Mouse (Mus musculus): ENCODE data around the gene Sis. TPM values are rescaled to one million over a fixed set of nuclear protein-coding genes. Genes with fewer than 3 reads are reported as not detected.

The Sis gene
- polyA plus RNA-seq, 1 experiment from 2014 or later, result not detected

DNA sequence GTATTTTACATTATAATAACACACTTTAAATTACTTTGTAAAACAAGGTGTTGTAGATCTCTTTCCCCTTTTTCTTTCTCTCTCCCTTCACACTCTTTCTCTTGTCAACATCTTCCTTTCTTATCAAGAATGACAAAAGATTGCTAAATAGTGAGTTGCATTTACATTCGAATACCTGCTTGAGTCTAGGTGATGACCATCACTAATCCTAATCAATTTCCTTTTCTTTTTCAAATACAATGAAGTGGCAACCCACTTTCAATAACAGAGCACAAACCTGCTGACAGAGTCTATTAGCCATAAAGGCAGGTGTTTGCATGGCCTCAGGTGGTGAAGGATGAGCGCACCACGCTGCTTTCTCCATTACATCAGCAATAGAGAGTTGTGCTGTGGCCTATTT, 108.9 kb downstream of the Sis start:
- H3K9ac ChIP-seq (ENCODE audit: low read depth, low read length), result no peak overlapping the region
- ATAC-seq (ENCODE audit: low FRiP score) (no peak), DNase-seq (ENCODE audit: low spot score) (no peak)
- no peaks in the 10 kb centered on the region for H3K27me3 ChIP-seq (ENCODE audit: control insufficient read depth, insufficient read depth, low read length)
- no peaks in the 10 kb centered on the region for H3K36me3 ChIP-seq (ENCODE audit: control insufficient read depth, insufficient read depth, low read length)
- no peaks in the 10 kb centered on the region for H3K4me1 ChIP-seq (replicated peaks; ENCODE audit: control insufficient read depth, insufficient read depth, low read length)
- H3K4me3 ChIP-seq (ENCODE audit: low read depth, low read length), result no peak overlapping the region
- H3K4me2 ChIP-seq (replicated peaks; ENCODE audit: low read depth, low read length), result no peak overlapping the region
- no peak overlapping the region for H3K27ac ChIP-seq (ENCODE audit: low read depth, low read length)
- no peaks in the 10 kb centered on the region for H3K9me3 ChIP-seq (ENCODE audit: control insufficient read depth, low read length)
- WGBS, result 82% methylated on average over 3 of the region's 3 CpGs

DNA sequence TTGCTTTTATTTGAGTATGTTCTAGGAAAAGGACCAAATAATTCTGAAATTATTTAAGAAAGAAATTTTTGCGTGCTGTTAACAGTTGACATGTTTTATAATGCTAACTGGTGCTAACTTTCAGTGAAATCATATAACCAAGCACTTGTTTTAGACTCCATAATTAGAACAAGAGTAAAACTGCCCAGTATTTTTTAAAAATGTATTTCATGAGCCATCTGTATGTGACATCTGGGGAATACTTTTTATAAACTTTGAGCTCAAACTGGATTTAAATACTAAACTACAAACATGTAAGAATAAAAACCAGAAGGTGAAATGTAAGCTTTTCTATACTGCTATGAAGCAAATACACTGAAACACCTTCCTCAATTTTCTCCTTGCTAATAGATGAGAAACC, 112.3 kb downstream of the Sis start:
- Histone ChIP-seq H3K36me3 (ENCODE audit: control insufficient read depth, insufficient read depth, low read length) (no peaks in the 10 kb centered on the region), H3K4me1 (replicated peaks; ENCODE audit: control insufficient read depth, insufficient read depth, low read length) (no peaks in the 10 kb centered on the region), H3K27me3 (ENCODE audit: control insufficient read depth, insufficient read depth, low read length) (no peaks in the 10 kb centered on the region), H3K4me2 (replicated peaks; ENCODE audit: low read depth, low read length) (no peak overlapping the region), H3K4me3 (ENCODE audit: low read depth, low read length) (no peak overlapping the region), H3K9me3 (ENCODE audit: control insufficient read depth, low read length) (no peaks in the 10 kb centered on the region), H3K9ac (ENCODE audit: low read depth, low read length) (no peak overlapping the region), H3K27ac (ENCODE audit: low read depth, low read length) (no peak overlapping the region)
- no peak for ATAC-seq (ENCODE audit: low FRiP score)
- WGBS, result 89% methylated on average over 1 of the region's 1 CpGs
- no peak for DNase-seq (ENCODE audit: low spot score)

- DNase-seq (ENCODE audit: low spot score) (no peak), ATAC-seq (ENCODE audit: low FRiP score) (no peak)
- H3K4me2 ChIP-seq (replicated peaks; ENCODE audit: low read depth, low read length), result no peak overlapping the region
- no peaks in the 10 kb centered on the region for H3K9me3 ChIP-seq (ENCODE audit: control insufficient read depth, low read length)
- H3K4me3 ChIP-seq (ENCODE audit: low read depth, low read length), result no peak overlapping the region
- WGBS, result 77% methylated on average over 2 of the region's 2 CpGs
- H3K36me3 ChIP-seq (ENCODE audit: control insufficient read depth, insufficient read depth, low read length), result no peaks in the 10 kb centered on the region
- H3K27ac ChIP-seq (ENCODE audit: low read depth, low read length), result no peak overlapping the region
- H3K9ac ChIP-seq (ENCODE audit: low read depth, low read length), result no peak overlapping the region
- no peaks in the 10 kb centered on the region for H3K27me3 ChIP-seq (ENCODE audit: control insufficient read depth, insufficient read depth, low read length)
- no peaks in the 10 kb centered on the region for H3K4me1 ChIP-seq (replicated peaks; ENCODE audit: control insufficient read depth, insufficient read depth, low read length)
Observed at GRCm38 (mm10) chr3:72840641-72841040, 127.0 kb downstream of the Sis start.

Other genes with a start within 250 kb of the Sis start
- 1.6 and 2.2 TPM in 2 replicates for gene Slitrk3, start 89.9 kb upstream of the Sis start, polyA plus RNA-seq (2014; fragmentation: Nextera tagmentation; extraction: Ambion mirVana)